Mouse (Mus musculus): Measurements from ENCODE around the gene Bcl2a1c. TPM values are rescaled to one million over a fixed set of nuclear protein-coding genes. Genes with fewer than 3 reads are reported as not detected.
"Not testable (repeated sequence)": the region's sequence is repeated elsewhere in the genome, so short reads cannot be mapped to it uniquely, and the experiment has no call there.

The Bcl2a1c gene
- total RNA-seq (2017): not detected in 3 replicates

DNA sequence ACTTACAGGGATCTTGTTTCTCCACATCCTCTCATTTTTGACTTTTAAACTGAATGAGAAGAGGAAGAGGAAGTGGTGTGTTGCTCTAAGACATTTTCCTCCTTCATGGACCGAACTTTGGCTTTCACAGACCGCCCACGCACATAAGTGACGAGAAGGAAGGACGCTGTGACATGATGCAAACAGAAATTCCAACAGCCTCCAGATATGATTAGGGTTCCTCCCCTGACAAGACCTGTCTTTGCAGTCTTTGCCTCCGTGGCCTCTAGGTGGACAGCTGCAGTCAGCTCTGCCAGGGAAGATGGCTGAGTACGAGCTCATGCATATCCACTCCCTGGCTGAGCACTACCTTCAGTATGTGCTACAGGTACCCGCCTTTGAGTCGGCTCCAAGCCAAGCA, at the start of gene Bcl2a1c:
Bcl2a1c (plus strand) TSS at position 281 of the 400 bp plus-strand sequence.
- peak; percentile 96 for ATAC-seq (replicated peaks; ENCODE audit: insufficient number of reproducible peaks, low FRiP score, low TSS enrichment, poor library complexity, severe bottlenecking)

GRCm38 (mm10) chr9:114305957-114306356, 24.0 kb upstream of the Bcl2a1c start:
- ATAC-seq (replicated peaks; ENCODE audit: insufficient number of reproducible peaks, low FRiP score, low TSS enrichment, poor library complexity, severe bottlenecking): not testable (repeated sequence)

DNA sequence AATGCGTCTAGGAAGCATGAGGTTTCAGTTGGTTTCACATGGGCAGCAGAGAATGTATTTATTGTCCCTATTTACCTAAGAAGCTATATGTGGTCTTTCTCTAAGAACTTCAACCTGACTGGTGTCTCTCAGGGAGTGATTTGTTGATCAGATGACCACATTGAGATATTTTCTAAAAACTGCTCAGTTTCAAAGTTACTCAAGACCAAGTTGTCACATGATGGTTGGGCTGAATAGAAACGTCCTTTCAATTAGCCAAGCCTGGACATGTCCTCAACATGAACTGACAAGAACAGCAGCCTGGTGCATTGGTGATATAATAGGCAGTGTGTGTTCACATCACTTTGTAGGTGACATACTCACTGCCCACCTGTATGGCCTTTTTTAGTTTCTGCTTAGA, 18.2 kb upstream of the Bcl2a1c start:
- ATAC-seq (replicated peaks; ENCODE audit: insufficient number of reproducible peaks, low FRiP score, low TSS enrichment, poor library complexity, severe bottlenecking): not testable (repeated sequence)

GRCm38 (mm10) chr9:114318021-114318420, 11.9 kb upstream of the Bcl2a1c start:
- 0 out of 2 replicates have a peak, but pooled peaks have one; percentile 56 for ATAC-seq (replicated peaks; ENCODE audit: insufficient number of reproducible peaks, low FRiP score, low TSS enrichment, poor library complexity, severe bottlenecking)

- ATAC-seq (replicated peaks; ENCODE audit: insufficient number of reproducible peaks, low FRiP score, low TSS enrichment, poor library complexity, severe bottlenecking): 0 out of 2 replicates have a peak, but pooled peaks have one; percentile 56
Observed at GRCm38 (mm10) chr9:114326011-114326748, 3.8 kb upstream of the Bcl2a1c start.

DNA sequence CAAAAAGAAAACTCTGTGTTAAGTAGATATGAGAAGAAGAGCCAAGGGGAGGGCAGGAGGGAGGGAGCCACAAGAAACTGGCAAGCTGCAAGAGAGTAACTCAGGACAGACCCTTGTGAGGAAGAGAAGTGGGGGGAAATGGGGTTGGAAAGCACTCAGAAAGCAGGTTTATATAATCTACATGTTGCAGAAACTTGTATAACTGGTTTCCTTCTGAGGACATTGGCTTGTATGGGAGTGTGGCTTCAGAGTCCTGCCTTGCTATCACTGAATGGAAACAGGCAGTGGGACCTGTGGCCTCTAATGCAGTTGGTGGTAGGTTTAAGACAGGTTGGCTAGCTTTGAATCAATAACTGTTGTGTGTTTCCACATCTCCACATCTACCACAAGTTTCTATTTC, 1.6 kb upstream of the Bcl2a1c start:
- ATAC-seq (replicated peaks; ENCODE audit: insufficient number of reproducible peaks, low FRiP score, low TSS enrichment, poor library complexity, severe bottlenecking): not testable (repeated sequence)

DNA sequence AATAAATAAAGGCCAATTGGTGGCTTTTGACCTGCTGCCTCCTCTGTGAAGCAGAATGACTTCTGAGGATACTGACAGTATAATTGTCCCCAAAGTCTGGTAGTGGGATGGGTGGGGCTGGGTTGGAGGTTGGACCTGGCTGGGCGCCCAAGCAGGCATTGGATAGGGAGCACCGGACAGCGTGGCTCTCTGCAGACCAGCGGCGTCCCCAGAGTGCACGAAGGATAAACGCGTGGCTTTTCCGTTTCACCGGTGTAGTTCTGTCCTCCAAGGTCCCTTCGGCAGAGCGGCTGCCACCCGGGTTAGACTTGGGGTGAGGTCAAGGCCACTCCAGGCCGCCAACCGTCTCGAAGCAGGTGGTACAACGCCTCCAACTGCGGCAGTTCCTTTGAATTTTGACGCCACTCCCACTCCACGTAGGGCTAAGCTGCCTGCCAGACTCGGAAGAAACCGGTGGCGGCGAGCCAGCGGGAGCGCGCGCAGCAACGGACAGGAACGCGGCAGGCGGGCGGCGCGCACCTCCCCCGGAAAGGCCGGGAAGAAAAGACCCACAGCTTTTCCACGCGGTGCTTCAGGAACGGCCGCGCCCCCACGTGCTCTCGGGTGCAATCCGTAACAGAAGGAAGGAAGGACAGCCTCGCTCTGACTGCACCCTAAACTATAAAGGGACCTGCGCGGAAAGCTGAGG, 38.0 kb downstream of the Bcl2a1c start:
- peak; percentile 17; the same call in 1 of the 2 replicates for ATAC-seq (replicated peaks; ENCODE audit: insufficient number of reproducible peaks, low FRiP score, low TSS enrichment, poor library complexity, severe bottlenecking)

DNA sequence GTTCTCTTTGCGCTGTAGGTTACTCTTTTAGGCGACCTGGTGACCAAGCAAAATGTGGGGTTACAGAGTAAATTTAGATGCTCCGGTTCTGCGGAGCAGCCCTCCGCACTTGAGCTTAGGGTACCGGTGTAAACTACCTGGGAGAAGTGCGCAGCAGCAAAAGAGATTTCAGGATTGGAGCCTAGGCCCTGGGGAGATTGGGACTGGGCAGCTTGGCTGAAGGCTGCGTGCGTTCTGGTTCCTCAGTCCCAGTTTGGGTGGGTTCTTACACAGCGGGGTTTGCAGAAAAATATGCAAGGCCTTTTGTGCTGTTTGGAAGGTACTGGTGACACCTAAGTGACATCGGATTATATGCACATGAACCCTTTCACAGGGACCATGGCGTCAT, 38.5 kb downstream of the Bcl2a1c start:
- no peak for ATAC-seq (replicated peaks; ENCODE audit: insufficient number of reproducible peaks, low FRiP score, low TSS enrichment, poor library complexity, severe bottlenecking)

DNA sequence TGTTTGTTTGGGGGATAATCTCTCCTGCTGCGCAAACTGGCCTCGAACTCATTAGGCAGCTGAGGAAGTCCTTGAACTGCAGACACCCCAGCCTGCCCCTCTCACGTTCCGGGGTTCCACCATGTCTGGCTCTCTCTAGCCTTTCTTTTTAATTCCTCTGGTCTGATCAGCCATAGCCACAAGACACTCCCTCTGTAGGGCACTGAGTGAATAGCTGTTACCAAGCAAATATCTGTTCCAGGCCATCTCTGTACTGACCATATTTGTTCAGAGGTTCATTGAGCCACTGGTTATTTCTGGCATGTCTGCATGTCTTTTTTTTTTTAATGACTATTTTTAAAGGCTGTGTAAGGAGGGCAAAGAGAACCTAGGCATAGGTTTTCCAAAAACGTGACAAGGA, 39.5 kb downstream of the Bcl2a1c start:
- not testable (repeated sequence) for ATAC-seq (replicated peaks; ENCODE audit: insufficient number of reproducible peaks, low FRiP score, low TSS enrichment, poor library complexity, severe bottlenecking)

DNA sequence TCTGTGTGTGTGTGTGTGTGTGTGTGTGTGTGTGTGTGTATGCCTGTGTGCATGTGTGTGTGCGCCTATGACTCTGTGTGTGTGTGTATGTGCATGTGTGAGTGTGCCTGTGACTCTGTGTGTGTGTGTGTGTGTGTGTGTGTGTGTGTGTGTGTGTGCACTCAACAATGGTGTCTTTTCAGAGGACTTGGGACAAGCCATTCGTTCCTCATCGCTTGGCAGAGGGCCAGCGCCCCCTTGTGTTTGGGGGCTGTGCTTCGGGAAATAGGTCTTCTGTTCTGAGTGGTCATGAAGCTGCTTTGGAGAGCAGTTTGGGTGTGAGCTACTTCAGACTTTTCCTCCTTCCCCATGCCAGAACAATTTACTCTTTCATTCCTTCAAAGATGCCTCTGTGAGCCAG, 41.8 kb downstream of the Bcl2a1c start:
- ATAC-seq (replicated peaks; ENCODE audit: insufficient number of reproducible peaks, low FRiP score, low TSS enrichment, poor library complexity, severe bottlenecking): not testable (repeated sequence)

DNA sequence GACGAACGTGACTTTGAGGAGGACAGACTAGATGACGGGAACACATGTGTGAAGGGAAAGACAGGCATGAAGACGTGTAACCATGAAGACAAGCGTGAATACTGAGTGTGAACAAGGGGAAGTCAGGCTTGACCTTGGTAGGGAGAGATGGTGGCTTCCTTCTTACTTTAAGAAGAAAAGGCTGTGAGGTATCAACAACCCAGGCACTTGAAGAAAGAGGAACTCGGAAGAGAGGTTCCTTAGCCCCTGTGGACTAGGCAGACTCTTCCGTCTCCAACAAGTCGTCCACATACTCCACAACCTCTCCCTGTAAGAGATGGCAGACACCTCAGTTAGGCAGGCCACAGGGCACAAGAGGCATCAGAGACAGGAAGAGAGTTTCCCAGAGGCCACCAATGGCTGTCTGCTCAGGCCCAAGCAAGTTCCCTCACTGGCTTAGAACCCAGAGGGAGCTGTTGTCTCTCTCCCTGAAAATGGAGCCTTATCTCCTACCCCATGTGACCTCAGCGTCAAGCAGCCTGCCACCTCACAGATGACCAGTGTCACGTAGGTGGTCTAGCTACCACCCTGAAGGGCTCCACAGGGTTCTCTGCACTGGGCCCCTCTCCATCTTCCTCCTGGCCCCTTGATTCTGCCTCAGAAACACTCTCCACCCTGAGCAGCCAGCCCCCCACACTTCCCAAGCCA, 45.5 kb downstream of the Bcl2a1c start:
- no peak for ATAC-seq (replicated peaks; ENCODE audit: insufficient number of reproducible peaks, low FRiP score, low TSS enrichment, poor library complexity, severe bottlenecking)

DNA sequence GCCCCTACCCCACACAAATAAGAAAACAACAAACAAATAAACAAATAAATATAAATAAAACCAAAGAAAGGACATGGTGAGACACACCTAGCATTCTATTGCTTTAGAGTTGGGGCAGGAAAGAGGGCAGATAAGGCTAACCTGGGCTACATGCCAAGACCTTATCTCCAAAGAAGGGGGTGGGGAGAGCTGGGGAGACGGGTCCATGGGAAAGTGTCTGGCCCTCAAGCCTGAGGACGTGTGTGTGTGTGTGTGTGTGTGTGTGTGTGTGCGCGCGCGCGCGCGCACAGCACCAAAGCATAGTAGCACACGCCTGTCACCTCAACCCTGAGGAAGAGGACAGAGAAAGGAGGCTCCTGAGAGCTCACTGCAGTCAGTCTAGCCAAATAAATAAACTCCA, 47.2 kb downstream of the Bcl2a1c start:
- no peak for ATAC-seq (replicated peaks; ENCODE audit: insufficient number of reproducible peaks, low FRiP score, low TSS enrichment, poor library complexity, severe bottlenecking)

DNA sequence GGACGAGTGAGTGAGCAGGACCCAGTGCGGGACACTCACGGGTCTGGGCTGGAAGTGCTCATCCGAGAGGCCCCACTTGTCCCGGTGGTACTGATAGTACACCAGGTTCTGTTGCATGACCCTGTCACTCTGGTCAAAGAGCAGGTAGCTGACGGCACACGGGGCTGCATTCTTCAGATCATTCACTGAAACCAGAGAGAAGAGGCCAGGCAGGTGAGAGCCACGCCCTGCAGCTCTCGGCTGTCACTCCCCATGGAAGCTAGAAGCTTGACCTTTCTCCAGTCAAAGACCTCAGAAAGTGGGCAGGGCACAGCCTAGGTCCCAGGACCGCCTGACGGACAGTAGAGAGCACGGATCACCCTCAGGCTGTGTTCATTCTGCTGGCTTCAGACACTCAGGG, 49.9 kb downstream of the Bcl2a1c start:
- no peak; the same call in 1 of the 2 replicates for ATAC-seq (replicated peaks; ENCODE audit: insufficient number of reproducible peaks, low FRiP score, low TSS enrichment, poor library complexity, severe bottlenecking)

Other genes starting within 250 kb of the Bcl2a1c start
- gene Crtap, start 60.5 kb downstream of the Bcl2a1c start, total RNA-seq (2017): 0.43 to 7.9 TPM (median 4.4 TPM) in 3 replicates
- 10.1 to 14.1 TPM (median 10.7 TPM) in 3 replicates for gene Glb1, start 70.9 kb downstream of the Bcl2a1c start, total RNA-seq (2017)
- gene Tmppe, start 71.0 kb downstream of the Bcl2a1c start, total RNA-seq (2017): 4.4 to 9.6 TPM (median 7.1 TPM) in 3 replicates
- 0.19 to 0.43 TPM (median 0.38 TPM) in 3 replicates for gene Ccr4, start 174.8 kb downstream of the Bcl2a1c start, total RNA-seq (2017)
- not detected in 3 replicates for gene C130032M10Rik, start 185.6 kb downstream of the Bcl2a1c start, total RNA-seq (2017)
- 0.10 TPM in 1 of 3 replicates, not detected in the others for gene Trim71, start 234.2 kb downstream of the Bcl2a1c start, total RNA-seq (2017)